Mouse (Mus musculus) left cerebral cortex, postnatal 10 days (tissue): ENCODE data around the gene Lrp1. TPM values are rescaled to one million over a fixed set of nuclear protein-coding genes. Genes with fewer than 3 reads are reported as not detected.

Source experiments
- DNase-seq, 2 experiments: peaks; one replicate each; pipeline ENCODE4 v3.0.0; 2021 to 2022; ENCODE audit warnings: low spot score in 2 of 2, mixed read lengths in 1 of 2; ENCODE audit errors: extremely low spot score in 1 of 2
- intact Hi-C: fragments of 180-260 bp; cut with DNase I; formaldehyde crosslinking; loops from one replicate; pipeline ENCODE4 v1.15.1; 2025
- total RNA-seq, 2 experiments: library from RNA; stranded (reverse); gene quantifications; 2 replicates each; pipeline ENCODE4 v1.2.3; 2021

Lrp1 gene
- 100 to 1,000 TPM; 264 to 283 TPM for total RNA-seq

- intact Hi-C loops = loop anchor here (5.0 kb wide), 1 partner anchor 43 kb away; no protein-coding TSS in a partner anchor
- DNase-seq = peak in 1 of 2 experiments; percentile 74
Measured at GRCm38 (mm10) chr10:127620406-127621190, at the start of gene Lrp1. Lrp1 (minus strand) TSS chr10:127621148.

- intact Hi-C loops = no loop called here
Measured at GRCm38 (mm10) chr10:127670185-127670584, 49.2 kb upstream of the Lrp1 start.

GRCm38 (mm10) chr10:127669170-127669569, 48.2 kb upstream of the Lrp1 start:
- intact Hi-C loops = no loop called here
- DNase-seq = peak; percentile 71 to 78

More at GRCm38 (mm10) chr10:127670185-127670584, 49.2 kb upstream of the Lrp1 start:
- no peak for DNase-seq

GRCm38 (mm10) chr10:127668093-127669050, 47.4 kb upstream of the Lrp1 start, which contains the start of gene Nab2:
Nab2 (minus strand) TSS chr10:127668568.
- peak in 1 of 2 experiments; percentile 90 for DNase-seq
- intact Hi-C loops = no loop called here

- peak in 1 of 2 experiments; percentile 96 for DNase-seq
- intact Hi-C loops = no loop called here
Measured at GRCm38 (mm10) chr10:127667269-127668092, 46.5 kb upstream of the Lrp1 start.

DNA sequence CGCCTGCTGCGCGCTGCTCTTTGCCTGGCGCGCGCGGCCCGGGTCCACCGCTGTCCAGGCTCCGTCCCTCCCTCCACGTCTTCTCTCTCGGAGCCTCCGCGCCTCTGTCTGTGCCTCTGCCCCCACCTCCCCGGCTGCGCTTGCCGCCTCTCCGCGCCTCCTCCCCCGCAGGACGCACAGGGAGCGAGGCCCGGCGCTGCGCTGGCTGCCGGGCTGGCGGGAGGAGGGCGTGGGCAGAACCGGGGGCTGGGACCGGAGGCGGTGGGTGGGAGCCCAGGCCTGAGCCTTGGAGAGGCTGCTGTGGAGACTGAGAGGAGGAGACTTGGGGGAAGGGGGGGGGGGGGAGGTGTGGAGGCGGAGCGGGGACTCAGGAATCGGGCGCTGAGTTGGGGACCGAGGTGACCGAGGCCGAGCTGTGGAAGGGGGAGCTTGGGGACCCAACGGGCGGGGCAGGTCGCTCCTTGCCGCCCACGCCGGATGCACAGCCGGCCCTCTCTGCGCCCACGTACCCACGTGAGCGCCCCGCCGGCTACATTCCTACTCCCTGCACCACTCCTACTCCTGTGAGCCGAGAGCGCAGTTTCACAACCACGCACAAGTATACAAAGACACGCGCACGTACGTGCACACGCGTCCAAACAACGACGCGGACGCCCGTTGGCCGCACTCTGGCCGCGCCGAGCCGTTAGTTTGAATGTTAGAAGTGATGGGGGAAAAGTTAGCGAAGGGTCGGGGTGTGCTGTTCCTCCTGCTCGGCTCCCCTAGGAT, 45.7 kb upstream of the Lrp1 start, which contains the start of gene Nemp1:
Gene Nemp1, plus strand, starts transcription at position 401 of the 768 bp plus-strand sequence.
- intact Hi-C loops = no loop called here
- DNase-seq = peak in 1 of 2 experiments; percentile 92

- intact Hi-C loops = no loop called here
- peak in 1 of 2 experiments; percentile 37 for DNase-seq
Measured at GRCm38 (mm10) chr10:127665366-127666181, 44.6 kb upstream of the Lrp1 start.

DNA sequence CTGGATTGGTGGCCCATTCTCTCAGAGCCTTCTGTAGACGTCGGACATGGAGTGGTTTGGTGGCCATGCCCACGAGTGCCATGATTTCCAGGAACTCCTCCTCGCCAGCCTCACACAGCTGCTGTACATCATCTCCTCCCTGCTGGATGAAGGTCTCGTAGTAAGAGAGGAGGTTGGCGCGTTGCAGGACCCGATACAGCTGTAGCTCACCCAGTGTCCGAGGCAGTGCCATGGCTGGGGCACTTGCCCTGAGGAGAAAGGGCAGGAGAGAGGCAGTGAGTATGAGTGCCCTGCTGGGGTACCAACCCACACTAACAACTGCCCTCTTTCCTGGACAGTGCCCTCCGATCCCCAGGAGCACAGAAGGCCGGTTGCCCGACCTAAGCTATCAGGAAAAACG, 43.9 kb upstream of the Lrp1 start:
- intact Hi-C loops = no loop called here
- peak in 1 of 2 experiments; percentile 31 for DNase-seq

- intact Hi-C loops = no loop called here
- DNase-seq = peak in 1 of 2 experiments; percentile 32
Measured at GRCm38 (mm10) chr10:127664166-127664565, 43.2 kb upstream of the Lrp1 start.

- intact Hi-C loops = no loop called here
- peak in 1 of 2 experiments; percentile 42 for DNase-seq
Measured at GRCm38 (mm10) chr10:127663590-127663989, 42.6 kb upstream of the Lrp1 start.

DNA sequence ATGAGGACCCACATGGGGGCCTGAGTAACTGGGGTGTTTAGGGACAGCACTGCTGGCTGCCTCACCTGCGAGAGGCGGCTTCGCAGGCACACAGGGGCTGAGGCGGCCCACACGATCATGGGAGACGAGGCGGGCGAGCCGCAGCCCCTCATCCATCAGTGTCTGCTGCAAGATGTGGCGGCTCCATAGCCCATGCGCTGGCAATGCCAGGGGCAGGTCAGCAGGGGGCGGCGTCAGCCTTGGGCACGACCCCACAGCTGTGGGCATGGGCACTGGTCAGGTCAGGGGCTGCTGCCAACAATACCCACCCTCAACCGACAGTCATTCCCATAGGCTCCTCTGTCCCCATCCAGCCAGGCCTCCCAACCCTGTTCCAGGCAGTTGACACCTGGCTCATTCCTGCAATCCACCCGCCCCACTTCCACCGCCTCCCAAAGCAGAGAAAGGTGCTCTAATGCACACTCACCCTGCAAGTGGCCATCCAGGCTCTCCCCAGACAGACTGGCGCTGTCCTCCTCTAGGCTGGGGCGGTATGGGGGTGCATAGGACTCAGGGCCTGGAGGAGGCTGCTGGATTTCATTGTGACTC, 41.8 kb upstream of the Lrp1 start:
- DNase-seq = peak in 1 of 2 experiments; percentile 66
- intact Hi-C loops = no loop called here

- intact Hi-C loops = no loop called here
Measured at GRCm38 (mm10) chr10:127661915-127662663, 41.1 kb upstream of the Lrp1 start.

GRCm38 (mm10) chr10:127661291-127661914, 40.5 kb upstream of the Lrp1 start:
- peak in 1 of 2 experiments; percentile 55 for DNase-seq
- intact Hi-C loops = no loop called here

More at GRCm38 (mm10) chr10:127661915-127662663, 41.1 kb upstream of the Lrp1 start:
- DNase-seq = peak in 1 of 2 experiments; percentile 84

DNA sequence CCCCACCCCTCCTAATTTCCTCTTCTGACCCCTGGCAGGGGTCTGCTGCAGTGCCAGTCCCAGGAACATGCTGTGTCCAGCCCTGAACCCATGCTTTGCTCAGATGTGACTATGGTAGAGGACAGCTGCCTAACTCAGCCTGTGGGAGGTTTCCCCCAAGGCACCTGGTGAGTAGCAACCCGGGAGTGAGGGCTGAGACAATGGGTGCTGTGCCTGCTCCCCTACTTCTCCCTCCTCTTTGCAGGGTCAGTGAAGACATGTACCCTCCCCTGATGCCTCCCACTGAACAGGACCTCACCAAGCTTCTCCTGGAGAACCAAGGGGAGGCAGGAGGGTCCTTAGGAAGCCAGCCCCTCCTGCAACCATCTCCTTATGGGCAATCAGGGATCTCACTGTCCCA, 38.6 kb upstream of the Lrp1 start:
- intact Hi-C loops = no loop called here
- no peak for DNase-seq

DNA sequence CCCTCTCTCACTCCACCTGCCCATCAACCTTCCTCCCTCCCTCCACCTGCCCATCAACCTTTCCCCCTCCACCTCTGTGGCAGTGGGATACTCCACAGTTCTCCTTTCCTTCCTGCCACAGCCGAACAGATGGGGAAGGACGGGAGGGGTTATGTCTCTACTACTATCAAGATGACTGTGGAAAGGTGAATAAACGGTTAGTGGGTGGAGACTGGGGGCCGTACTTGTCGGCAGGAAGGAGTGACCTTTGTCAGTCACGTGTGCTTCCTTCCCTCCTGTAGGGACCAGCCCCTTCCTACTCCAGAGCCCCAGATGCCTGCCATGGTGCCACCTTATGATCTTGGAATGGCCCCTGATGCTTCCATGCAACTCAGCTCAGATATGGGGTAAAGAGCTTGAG, 37.1 kb upstream of the Lrp1 start:
- DNase-seq = no peak

More for the DNA sequence above, 37.1 kb upstream of the Lrp1 start:
- intact Hi-C loops = no loop called here
